Mouse (Mus musculus) kidney, adult 2 months (tissue): ENCODE data around the gene Vps4b.

ENCODE experiments used
- CTCF ChIP-seq: fragments of 200-500 bp; conservative IDR thresholded peaks from 2 replicates; pipeline ENCODE4 v1.5.1; 2011; ENCODE audit warnings: low read depth, mild to moderate bottlenecking, control low read depth, low read length, moderate library complexity, mixed read lengths; ENCODE audit not compliant: insufficient read depth, insufficient read length
- POLR2A ChIP-seq: fragments of 200-500 bp; IDR thresholded peaks from one replicate; pipeline ENCODE4 v1.6.1; 2011; ENCODE audit warnings: low read depth, low read length, control low read depth

DNA sequence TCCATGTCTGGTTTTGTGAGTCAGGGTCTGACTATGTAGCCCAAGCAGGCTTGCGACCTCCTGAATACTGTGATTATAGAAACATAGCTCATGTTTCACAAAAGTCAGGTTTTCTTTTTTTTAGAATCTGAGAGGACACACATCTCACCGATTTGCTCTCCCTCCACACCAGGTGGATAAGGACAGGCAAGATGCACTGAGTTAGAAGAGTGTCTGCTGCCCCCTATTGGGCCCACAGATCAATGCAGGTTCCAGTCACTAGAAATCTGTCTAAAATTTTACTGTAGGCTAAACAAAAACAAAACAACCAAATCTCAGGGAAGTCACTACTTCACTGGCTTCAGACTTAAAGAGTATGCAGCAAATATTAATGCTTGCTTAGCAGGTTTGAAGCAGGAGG is 60.9 kb downstream of the Vps4b start:
- TF ChIP-seq CTCF (peak; percentile 74), POLR2A (no peak)
